ENCODE assay signal across 31 mouse cellular contexts in genomic region chr17:8606695-8607094, GRCm38 (mm10). TPM values are rescaled to one million over a fixed set of nuclear protein-coding genes. Genes with fewer than 3 reads are reported as not detected.
"Had no signal": no experiment of that assay in that cellular context is flagged by ENCODE, and none has a peak within 500 bp of the region (broad histone marks: within the 10 kb centered on the region; RNA-seq: fewer than 3 reads in every experiment).

No protein-coding gene starts in this region.

- H3K4me3 ChIP-seq: limb, embryonic 12.5 days; limb, embryonic 15.5 days; lung, embryonic 15.5 days; midbrain, embryonic 10.5 days; midbrain, embryonic 13.5 days; myocyte; neural tube, embryonic 13.5 days had no signal

- H3K4me1 ChIP-seq: limb, embryonic 12.5 days; limb, embryonic 15.5 days; lung, embryonic 15.5 days; midbrain, embryonic 10.5 days; midbrain, embryonic 13.5 days; neural tube, embryonic 13.5 days had no signal

- ATAC-seq: midbrain, embryonic 13.5 days; midbrain, embryonic 16.5 days had no signal

- H3K27me3 ChIP-seq: limb, embryonic 15.5 days; lung, embryonic 15.5 days; midbrain, embryonic 13.5 days; neural tube, embryonic 13.5 days had no signal

- H3K4me2 ChIP-seq: limb, embryonic 12.5 days; limb, embryonic 15.5 days; liver, embryonic 11.5 days; lung, embryonic 15.5 days; midbrain, embryonic 13.5 days; neural tube, embryonic 13.5 days had no signal

- DNase-seq: kidney, adult 9 months; kidney, postnatal 14 days; kidney, postnatal 4 days; left cerebral cortex, postnatal 4 days; lung, adult 18-20 months; lung, postnatal 10 days; lung, postnatal 36 days; retina, postnatal 1 day; right cerebral cortex, postnatal 25 days; spleen, adult 18-20 months; thymus, adult 2 months; thymus, postnatal 14 days; thymus, postnatal 4 days had no signal

- H3K27ac ChIP-seq: limb, embryonic 12.5 days; limb, embryonic 15.5 days; liver, embryonic 14.5 days; lung, embryonic 15.5 days; midbrain, embryonic 10.5 days; midbrain, embryonic 13.5 days; neural tube, embryonic 13.5 days had no signal

- H3K36me3 ChIP-seq: limb, embryonic 12.5 days; limb, embryonic 15.5 days; lung, embryonic 15.5 days; midbrain, embryonic 10.5 days; midbrain, embryonic 13.5 days; neural tube, embryonic 13.5 days had no signal

- H3K9me3 ChIP-seq: limb, embryonic 12.5 days; limb, embryonic 15.5 days; lung, embryonic 15.5 days; midbrain, embryonic 10.5 days; midbrain, embryonic 13.5 days; neural tube, embryonic 13.5 days had no signal

- H3K9ac ChIP-seq: limb, embryonic 12.5 days; limb, embryonic 15.5 days; liver, embryonic 14.5 days; lung, embryonic 15.5 days; midbrain, embryonic 13.5 days; neural tube, embryonic 13.5 days had no signal

RNA-seq across cellular contexts. Expression of gene Gm17087, which starts 39.9 kb away (rescaled TPM):
- total RNA-seq: layer of hippocampus, adult 18-20 months; layer of hippocampus, postnatal 14 days; left cerebral cortex, adult 8-10 months; left cerebral cortex, postnatal 14 days; left cerebral cortex, postnatal 4 days; monocyte, adult 5-6 weeks; neutrophil, adult 5-6 weeks had no signal
- polyA plus RNA-seq: kidney, embryonic 16.5 days; limb, embryonic 12.5 days; limb, embryonic 15.5 days; liver, embryonic 11.5 days; liver, embryonic 14.5 days; lung, embryonic 15.5 days; midbrain, embryonic 10.5 days; midbrain, embryonic 13.5 days; midbrain, embryonic 16.5 days; myocyte; neural tube, embryonic 13.5 days; stomach, embryonic 16.5 days; thymus, adult 2 months had no signal
